Mouse (Mus musculus) hematopoietic stem cell, adult 5-6 weeks (primary cell): ENCODE data around the gene Capn11. TPM values are rescaled to one million over a fixed set of nuclear protein-coding genes. Genes with fewer than 3 reads are reported as not detected.

Experiments used
- ATAC-seq, 2 experiments: fragments of 125-278 bp in 1 of 2; replicated peaks in 1 of 2; 2 replicates each; pipeline ENCODE4 v1.8.0; 2016 to 2017; ENCODE audit warnings: inconsistent platforms in 2 of 2, mild to moderate bottlenecking in 2 of 2, moderate number of reproducible peaks in 2 of 2, low read depth in 1 of 2, moderate TSS enrichment in 1 of 2; ENCODE audit not compliant: low FRiP score in 2 of 2, poor library complexity in 2 of 2, severe bottlenecking in 2 of 2, insufficient read depth in 1 of 2, low TSS enrichment in 1 of 2
- total RNA-seq: library from RNA; stranded (forward); fragments of 172-1452, 232-1000 nt; gene quantifications from 2 replicates; pipeline ENCODE4 v1.2.3, GENCODE M21; 2017

Gene Capn11
- total RNA-seq, 1 experiment from 2014 or later: 0.55 TPM

GRCm38 (mm10) chr17:45612921-45613320 is 46.2 kb downstream of the Capn11 start:
- peak; percentile 47 to 78; a peak in 3 of 4 replicates for ATAC-seq

GRCm38 (mm10) chr17:45612008-45612407 is 47.1 kb downstream of the Capn11 start:
- ATAC-seq: no peak

- no peak for ATAC-seq
Observed at GRCm38 (mm10) chr17:45610144-45610866, 48.8 kb downstream of the Capn11 start.

GRCm38 (mm10) chr17:45608396-45608795 is 50.7 kb downstream of the Capn11 start:
- ATAC-seq: no peak

GRCm38 (mm10) chr17:45606992-45607879 is 51.9 kb downstream of the Capn11 start:
- no peak for ATAC-seq

- no peak for ATAC-seq
Observed at GRCm38 (mm10) chr17:45602984-45603383, 56.1 kb downstream of the Capn11 start.

- no peak for ATAC-seq
Observed at GRCm38 (mm10) chr17:45601877-45602304, 57.2 kb downstream of the Capn11 start, which contains the start of gene Mymx. TSS of gene Mymx (minus strand) at chr17:45602102.

- ATAC-seq: no peak
Observed at GRCm38 (mm10) chr17:45601325-45601724, 57.8 kb downstream of the Capn11 start.

- ATAC-seq: no peak
Observed at GRCm38 (mm10) chr17:45600267-45600666, 58.9 kb downstream of the Capn11 start.

GRCm38 (mm10) chr17:45599446-45600242 is 59.5 kb downstream of the Capn11 start, which contains the start of gene Slc29a1:
TSS of gene Slc29a1 (minus strand) at chr17:45599606.
- ATAC-seq: no peak

- no peak for ATAC-seq
Observed at GRCm38 (mm10) chr17:45598891-45599290, 60.2 kb downstream of the Capn11 start.

- ATAC-seq: no peak
Observed at GRCm38 (mm10) chr17:45598376-45598775, 60.7 kb downstream of the Capn11 start.

GRCm38 (mm10) chr17:45597787-45598186 is 61.3 kb downstream of the Capn11 start:
- peak in 1 of 2 experiments; percentile 33; a peak in 1 of 4 replicates for ATAC-seq

- peak; percentile 66 to 72 for ATAC-seq
Observed at GRCm38 (mm10) chr17:45596631-45597396, 62.3 kb downstream of the Capn11 start.

GRCm38 (mm10) chr17:45595736-45596390 is 63.3 kb downstream of the Capn11 start:
- no peak for ATAC-seq
